Mouse (Mus musculus) kidney, postnatal 0 days (tissue): ENCODE results near the gene Fgfr2. TPM values are rescaled to one million over a fixed set of nuclear protein-coding genes. Genes with fewer than 3 reads are reported as not detected.

ENCODE experiments used
- ATAC-seq: fragments of 200-750 bp; cut with Nextera tagmentation; replicated peaks from 2 replicates; pipeline ENCODE4 v1.8.0; 2017; ENCODE audit warnings: low read depth, moderate number of reproducible peaks, moderate TSS enrichment, moderate library complexity; ENCODE audit not compliant: low FRiP score
- DNase-seq: peaks from one replicate; pipeline ENCODE4 v3.0.0-alpha.2; 2016; ENCODE audit warnings: low spot score
- H3K27ac ChIP-seq: fragments of 300-500 bp; sonication (generic); 2 replicates; pipeline ENCODE4 v1.5.1; 2014; ENCODE audit warnings: mild to moderate bottlenecking
- H3K27me3 ChIP-seq: fragments of 300-500 bp; sonication (generic); 2 replicates; pipeline ENCODE4 v1.6.1; 2014; ENCODE audit warnings: low read length, mixed read lengths; ENCODE audit not compliant: insufficient read depth
- H3K36me3 ChIP-seq: fragments of 300-500 bp; sonication (generic); 2 replicates; pipeline ENCODE4 v1.6.1; 2014; ENCODE audit warnings: low read length, mixed read lengths; ENCODE audit not compliant: insufficient read depth
- H3K4me1 ChIP-seq: fragments of 300-500 bp; sonication (generic); replicated peaks from 2 replicates; pipeline ENCODE4 v1.6.1; 2014; ENCODE audit warnings: antibody characterized with exemption, low read length, mixed read lengths; ENCODE audit not compliant: insufficient read depth
- H3K4me2 ChIP-seq: fragments of 300-500 bp; sonication (generic); 2 replicates; pipeline ENCODE4 v1.6.1; 2014; ENCODE audit warnings: mild to moderate bottlenecking, low read length, moderate library complexity, mixed read lengths
- H3K4me3 ChIP-seq: fragments of 300-500 bp; sonication (generic); replicated peaks from 2 replicates; pipeline ENCODE4 v1.5.1; 2014; ENCODE audit warnings: low read depth, low read length
- H3K9ac ChIP-seq: fragments of 300-500 bp; sonication (generic); 2 replicates; pipeline ENCODE4 v1.6.1; 2014; ENCODE audit warnings: low read depth, low read length
- H3K9me3 ChIP-seq: fragments of 300-500 bp; sonication (generic); replicated peaks from 2 replicates; pipeline ENCODE4 v1.6.1; 2016; ENCODE audit warnings: low read length, inconsistent platforms, mixed read lengths
- CTCF ChIP-seq: IDR thresholded peaks from 2 replicates; pipeline ENCODE4 v1.5.1; 2016; ENCODE audit warnings: antibody characterized with exemption, low read depth, mild to moderate bottlenecking, moderate library complexity
- WGBS: fragments of 180-500 bp; shearing (Covaris S2); extraction: QIAGEN DNeasy Blood & Tissue Kit; methylation state at CpG from one replicate; pipeline ENCODE4 v1.1.7; 2014; 5-methylcytosine and 5-hydroxymethylcytosine counted together
- polyA plus RNA-seq: library from polyadenylated mRNA; unstranded; fragments of >200 nt; fragmentation: Nextera tagmentation; extraction: Ambion mirVana; gene quantifications from 2 replicates; pipeline ENCODE4 v1.2.1, GENCODE M21; 2015

The Fgfr2 gene
- polyA plus RNA-seq, 1 experiment from 2014 or later, result 79.8 TPM

- H3K36me3 ChIP-seq, result 0 out of 2 replicates have a peak, but pooled peaks cover 2% of the 10 kb centered on the region
- no peaks in the 10 kb centered on the region for H3K9me3 ChIP-seq
- ATAC-seq, result no peak
- no peak overlapping the region for H3K9ac ChIP-seq
- no peak for DNase-seq
- H3K4me2 ChIP-seq, result no peak overlapping the region
- 83% methylated on average over 6 of the region's 6 CpGs for WGBS
- H3K27me3 ChIP-seq, result no peaks in the 10 kb centered on the region
- TF ChIP-seq CTCF, result no peak
- H3K4me1 ChIP-seq, result 0 out of 2 replicates have a peak, but pooled peaks cover 3% of the 10 kb centered on the region
- H3K27ac ChIP-seq, result no peak overlapping the region
- no peak overlapping the region for H3K4me3 ChIP-seq
Measured at GRCm38 (mm10) chr7:130678414-130678813, 2444.7 kb downstream of the Fgfr2 start.

GRCm38 (mm10) chr7:130677541-130678274 lies 2445.4 kb downstream of the Fgfr2 start:
- no peak for ATAC-seq
- Histone ChIP-seq H3K36me3 (0 out of 2 replicates have a peak, but pooled peaks cover 2% of the 10 kb centered on the region), H3K27ac (no peak overlapping the region), H3K27me3 (no peaks in the 10 kb centered on the region), H3K9me3 (no peaks in the 10 kb centered on the region), H3K9ac (no peak overlapping the region), H3K4me1 (0 out of 2 replicates have a peak, but pooled peaks cover 3% of the 10 kb centered on the region), H3K4me2 (no peak overlapping the region), H3K4me3 (no peak overlapping the region)
- no peak for TF ChIP-seq CTCF
- no peak for DNase-seq
- 84% methylated on average over 12 of the region's 12 CpGs for WGBS

- Histone ChIP-seq H3K9me3 (no peaks in the 10 kb centered on the region), H3K27me3 (no peaks in the 10 kb centered on the region), H3K4me1 (0 out of 2 replicates have a peak, but pooled peaks cover 3% of the 10 kb centered on the region), H3K27ac (no peak overlapping the region), H3K4me3 (no peak overlapping the region), H3K36me3 (0 out of 2 replicates have a peak, but pooled peaks cover 2% of the 10 kb centered on the region), H3K4me2 (no peak overlapping the region), H3K9ac (no peak overlapping the region)
- DNase-seq (no peak), ATAC-seq (no peak)
- 44% methylated on average over 11 of the region's 11 CpGs for WGBS
- TF ChIP-seq CTCF, result no peak
Measured at GRCm38 (mm10) chr7:130676885-130677540, 2446.1 kb downstream of the Fgfr2 start.

GRCm38 (mm10) chr7:130674526-130674925 lies 2448.6 kb downstream of the Fgfr2 start:
- Histone ChIP-seq H3K36me3 (0 out of 2 replicates have a peak, but pooled peaks cover 2% of the 10 kb centered on the region), H3K9me3 (no peaks in the 10 kb centered on the region), H3K27me3 (no peaks in the 10 kb centered on the region), H3K4me3 (no peak overlapping the region), H3K4me2 (no peak overlapping the region), H3K9ac (no peak overlapping the region), H3K27ac (no peak overlapping the region), H3K4me1 (peaks cover 12% of the 10 kb centered on the region)
- no peak for DNase-seq
- TF ChIP-seq CTCF, result no peak
- ATAC-seq, result no peak
- 89% methylated on average over 9 of the region's 9 CpGs for WGBS

- no peak overlapping the region for H3K27ac ChIP-seq
- 68% methylated on average over 9 of the region's 9 CpGs for WGBS
- H3K4me3 ChIP-seq, result no peak overlapping the region
- peaks cover 16% of the 10 kb centered on the region for H3K4me1 ChIP-seq
- no peaks in the 10 kb centered on the region for H3K36me3 ChIP-seq
- H3K4me2 ChIP-seq, result no peak overlapping the region
- H3K27me3 ChIP-seq, result no peaks in the 10 kb centered on the region
- no peak overlapping the region for H3K9ac ChIP-seq
- DNase-seq (peak; percentile 75), ATAC-seq (0 out of 2 replicates have a peak, but pooled peaks have one; percentile 29)
- peak; percentile 82 for TF ChIP-seq CTCF
- no peaks in the 10 kb centered on the region for H3K9me3 ChIP-seq
Measured at GRCm38 (mm10) chr7:130673169-130674033, 2449.7 kb downstream of the Fgfr2 start.

GRCm38 (mm10) chr7:130671301-130671700 lies 2451.8 kb downstream of the Fgfr2 start:
- no peak for TF ChIP-seq CTCF
- H3K4me2 ChIP-seq, result no peak overlapping the region
- WGBS, result 40% methylated on average over 6 of the region's 6 CpGs
- no peak overlapping the region for H3K9ac ChIP-seq
- H3K4me3 ChIP-seq, result no peak overlapping the region
- DNase-seq, result peak; percentile 36
- 0 out of 2 replicates have a peak overlapping the region, but pooled peaks have one; percentile 57 for H3K27ac ChIP-seq
- no peaks in the 10 kb centered on the region for H3K36me3 ChIP-seq
- no peaks in the 10 kb centered on the region for H3K27me3 ChIP-seq
- peak; percentile 34; the same call in 1 of the 2 replicates for ATAC-seq
- peaks cover 14% of the 10 kb centered on the region for H3K4me1 ChIP-seq
- H3K9me3 ChIP-seq, result no peaks in the 10 kb centered on the region
